Mouse (Mus musculus): ENCODE results near the gene Cux2.
A peak's percentile ranks its signal among the peaks of the same experiment; 100 is the strongest.

DNA sequence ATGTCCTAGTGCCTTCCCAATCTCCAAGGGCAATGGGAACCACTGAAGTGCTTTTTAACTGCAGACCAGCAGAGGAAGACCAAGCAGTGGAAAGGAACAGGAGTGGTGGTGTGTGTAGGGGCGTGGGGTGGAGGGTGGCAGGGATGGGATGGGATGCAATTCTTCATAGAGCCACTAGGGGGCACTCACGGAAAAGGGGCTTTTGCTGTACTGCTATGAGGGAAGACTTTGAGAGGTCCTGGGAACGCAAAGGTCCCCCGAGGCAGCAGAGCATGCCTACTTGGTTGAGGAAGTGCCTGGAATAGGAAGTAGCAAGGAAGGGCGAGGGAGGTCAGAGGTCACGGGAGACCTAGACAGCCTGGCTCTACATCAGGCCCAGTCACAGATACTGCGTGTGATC lies 106.4 kb downstream of the Cux2 start:
- no peak for TF ChIP-seq POLR2A (IDR thresholded peaks at IDR 0.05; ENCODE audit: borderline replicate concordance, low read depth, low read length)
- peak; percentile 96 for TF ChIP-seq CTCF (IDR thresholded peaks at IDR 0.05; ENCODE audit: low read depth, low read length)

Data from bone marrow macrophage, adult 2 months (primary cell).